Mouse (Mus musculus) hindlimb bud, embryonic 11.5 days (tissue): ENCODE measurements around the gene March10.
A peak's percentile ranks its signal among the peaks of the same experiment; 100 is the strongest.

Source experiments
- DNase-seq: peaks from one replicate; pipeline ENCODE4 v3.0.0-alpha.2; 2012; ENCODE audit warnings: low read depth, low spot score; ENCODE audit errors: extremely low spot score

March10 gene

DNA sequence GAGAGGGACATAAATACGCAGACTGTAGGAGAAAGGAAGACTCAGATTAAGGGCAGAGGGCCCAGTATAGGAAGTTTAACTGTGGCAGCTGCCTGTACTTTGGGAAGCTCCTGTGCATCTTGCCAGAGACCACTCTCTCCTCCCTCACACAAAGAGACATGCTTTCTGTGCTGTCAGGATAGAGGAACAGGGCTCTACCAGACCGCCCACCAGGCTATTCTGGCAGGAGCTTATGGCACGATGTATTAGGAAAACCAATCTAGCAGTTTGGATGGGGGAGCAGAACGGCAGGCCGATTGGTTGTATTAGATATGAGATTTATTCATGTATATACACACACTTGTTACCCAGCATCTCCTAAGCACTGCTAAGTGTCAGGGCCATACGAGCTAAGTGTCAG is 138.8 kb downstream of the March10 start:
- DNase-seq = no peak

GRCm38 (mm10) chr11:105316121-105316520 is 140.4 kb downstream of the March10 start:
- no peak for DNase-seq

- DNase-seq = no peak
Observed at GRCm38 (mm10) chr11:105315296-105315695, 141.2 kb downstream of the March10 start.

DNA sequence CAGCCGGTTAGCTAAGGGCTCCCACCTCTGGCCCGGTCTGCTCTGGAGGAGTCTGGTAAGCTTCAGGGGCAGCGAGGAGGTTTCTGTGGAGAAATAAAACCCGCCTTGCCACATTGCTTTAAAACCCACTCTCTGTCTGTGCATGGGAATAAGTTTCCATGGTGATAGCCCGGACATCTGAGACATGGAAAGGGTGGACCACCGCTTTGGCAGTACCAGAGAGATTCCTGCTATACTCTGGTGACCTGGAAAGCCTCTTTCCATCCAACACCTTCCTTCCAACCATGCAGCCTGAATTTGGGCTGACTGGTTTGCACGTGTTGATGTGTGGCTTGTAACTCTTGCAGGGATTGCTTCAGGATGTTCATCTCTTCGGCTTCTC is 142.9 kb downstream of the March10 start:
- DNase-seq = no peak

DNA sequence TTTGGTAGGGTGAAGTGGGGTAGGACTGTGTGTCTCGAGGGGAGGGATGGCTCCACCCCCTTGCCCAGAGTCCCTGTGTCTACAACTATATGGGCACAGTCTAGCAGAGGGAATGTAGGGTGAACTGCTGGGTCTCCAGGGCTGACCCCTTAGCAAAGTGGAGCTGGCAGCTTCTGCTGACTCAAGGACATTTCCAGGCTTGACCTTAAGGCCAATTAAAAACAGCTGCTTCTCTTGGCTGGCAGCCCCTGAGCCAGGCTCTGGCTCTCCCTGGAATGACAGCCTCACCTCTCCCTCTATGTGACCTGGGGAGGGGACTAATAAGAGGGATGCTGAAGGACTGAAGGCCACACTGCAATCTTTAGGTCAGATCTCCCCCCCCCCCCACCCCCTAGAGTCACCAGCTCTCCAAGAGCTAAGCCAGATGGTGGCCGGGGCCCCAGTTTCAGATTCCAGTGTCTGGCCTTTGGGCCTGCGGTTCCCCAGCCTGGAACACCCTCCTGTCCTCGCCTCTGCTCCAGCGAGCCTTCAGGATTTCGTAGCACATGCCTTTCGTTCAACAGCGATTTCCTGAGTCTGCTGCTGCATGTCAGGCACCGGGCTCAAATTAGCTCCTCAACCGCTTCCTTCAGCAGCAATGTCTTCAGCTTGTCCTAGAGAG is 143.4 kb downstream of the March10 start:
- DNase-seq = peak; percentile 53

GRCm38 (mm10) chr11:105312311-105312942 is 144.1 kb downstream of the March10 start:
- DNase-seq = no peak

DNA sequence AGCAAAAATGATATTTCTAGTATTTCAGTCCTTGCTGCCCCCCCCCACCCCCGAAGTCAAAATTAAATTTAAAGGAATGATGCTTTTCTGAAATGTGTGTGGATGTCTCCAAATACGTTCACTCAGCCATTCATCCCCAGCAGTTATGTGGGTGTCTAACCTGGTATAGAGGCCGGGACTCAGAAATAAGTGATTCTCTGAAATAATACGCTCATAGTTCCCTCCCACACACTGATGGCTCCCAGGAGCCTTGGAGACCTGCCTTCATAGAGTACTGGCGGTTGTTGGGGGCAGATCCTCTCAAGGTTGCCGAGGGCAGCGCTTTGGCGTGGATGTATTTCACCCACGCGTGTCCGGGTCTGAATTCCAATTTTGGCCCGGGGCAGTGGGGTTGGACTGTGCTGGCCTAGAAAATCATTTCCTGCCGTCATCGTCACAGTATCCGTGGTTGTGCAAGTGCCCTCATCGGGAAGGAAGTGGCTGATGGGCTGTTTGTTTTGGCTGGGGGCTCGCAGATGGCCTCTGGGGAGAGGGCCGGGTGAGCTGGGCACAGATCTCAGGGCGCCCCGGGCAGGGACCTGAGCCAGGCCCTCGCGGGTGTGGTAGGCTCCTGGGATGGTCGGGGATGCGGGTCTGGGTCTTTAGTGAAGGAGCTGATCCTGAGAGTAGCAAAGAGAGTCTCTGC is 145.1 kb downstream of the March10 start:
- no peak for DNase-seq
